Mouse (Mus musculus) cerebellum, adult 2 months (tissue): Measurements from ENCODE around the gene Kcnk4.

ENCODE experiments used
- CTCF ChIP-seq: fragments of 200-500 bp; IDR thresholded peaks from 2 replicates; pipeline ENCODE4 v1.5.1; 2011; ENCODE audit warnings: low read depth, mild to moderate bottlenecking, control low read depth, low read length, moderate library complexity, borderline replicate concordance; ENCODE audit not compliant: insufficient read depth
- POLR2A ChIP-seq: fragments of 200-500 bp; IDR thresholded peaks from 2 replicates; pipeline ENCODE4 v1.6.1; 2011; ENCODE audit warnings: low read length, control low read depth, borderline replicate concordance; ENCODE audit not compliant: insufficient read depth

DNA sequence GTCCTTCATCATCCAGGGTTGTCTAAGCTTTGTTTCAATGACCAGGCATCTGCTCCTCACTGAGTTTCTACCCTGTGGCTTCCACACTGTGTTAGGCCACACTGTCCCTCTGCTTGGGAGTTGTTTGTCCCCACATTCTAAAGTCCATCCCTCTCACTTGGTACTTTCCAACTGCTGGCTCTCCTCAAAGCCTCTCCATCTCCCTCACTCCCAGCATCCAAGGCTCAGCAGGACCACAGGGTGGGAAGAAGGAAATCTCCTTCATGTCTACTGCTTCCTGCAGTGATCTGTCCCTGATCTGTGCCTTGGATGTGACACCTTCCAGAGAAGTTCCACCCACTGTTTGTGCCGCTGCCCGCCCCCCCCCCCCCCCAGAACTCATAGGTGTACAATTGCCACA is 3.3 kb downstream of the Kcnk4 start:
- TF ChIP-seq CTCF (no peak), POLR2A (no peak)
